Mouse (Mus musculus) urinary bladder, postnatal 4 days (tissue): ENCODE measurements around the gene Ptpra.
A peak's percentile ranks its signal among the peaks of the same experiment; 100 is the strongest.
"Not testable (repeated sequence)": the region's sequence is repeated elsewhere in the genome, so short reads cannot be mapped to it uniquely, and the experiment has no call there.

Experiments
- DNase-seq, 2 experiments: peaks; one replicate each; pipeline ENCODE4 v3.0.0; 2021 to 2022; ENCODE audit warnings: low spot score in 2 of 2

Gene Ptpra

GRCm38 (mm10) chr2:130557462-130557861 is 107.4 kb downstream of the Ptpra start:
- no peak for DNase-seq

- no peak for DNase-seq
Measured at GRCm38 (mm10) chr2:130558015-130558414, 107.9 kb downstream of the Ptpra start.

GRCm38 (mm10) chr2:130563212-130564055 is 113.4 kb downstream of the Ptpra start, which contains the start of gene Mrps26:
Gene Mrps26, plus strand, starts transcription at chr2:130563742.
- peak; percentile 91 for DNase-seq

GRCm38 (mm10) chr2:130564063-130564462 is 114.0 kb downstream of the Ptpra start:
- DNase-seq, result no peak

- no peak for DNase-seq
Measured at GRCm38 (mm10) chr2:130564983-130565382, 114.9 kb downstream of the Ptpra start.

- DNase-seq, result no peak
Measured at GRCm38 (mm10) chr2:130568921-130569320, 118.8 kb downstream of the Ptpra start.

GRCm38 (mm10) chr2:130569926-130570325 is 119.8 kb downstream of the Ptpra start:
- no peak for DNase-seq

- no peak for DNase-seq
Measured at GRCm38 (mm10) chr2:130574960-130575359, 124.9 kb downstream of the Ptpra start.

GRCm38 (mm10) chr2:130575873-130576272 is 125.8 kb downstream of the Ptpra start, which contains the start of gene Oxt:
Gene Oxt, plus strand, starts transcription at chr2:130576173.
- no peak for DNase-seq

- not testable (repeated sequence) for DNase-seq
Measured at GRCm38 (mm10) chr2:130576564-130576963, 126.5 kb downstream of the Ptpra start.

GRCm38 (mm10) chr2:130577021-130577420 is 126.9 kb downstream of the Ptpra start:
- no peak for DNase-seq

GRCm38 (mm10) chr2:130577632-130578031 is 127.6 kb downstream of the Ptpra start:
- no peak for DNase-seq

GRCm38 (mm10) chr2:130578148-130578547 is 128.1 kb downstream of the Ptpra start:
- DNase-seq, result no peak

GRCm38 (mm10) chr2:130579791-130580190 is 129.7 kb downstream of the Ptpra start:
- no peak for DNase-seq

- DNase-seq, result no peak
Measured at GRCm38 (mm10) chr2:130581201-130581600, 131.1 kb downstream of the Ptpra start.

GRCm38 (mm10) chr2:130582552-130582951 is 132.5 kb downstream of the Ptpra start, which contains the start of gene Avp:
Gene Avp, minus strand, starts transcription at chr2:130582554.
- no peak for DNase-seq

- no peak for DNase-seq
Measured at GRCm38 (mm10) chr2:130583902-130584560, 134.0 kb downstream of the Ptpra start.

- no peak for DNase-seq
Measured at GRCm38 (mm10) chr2:130586016-130586415, 135.9 kb downstream of the Ptpra start.

GRCm38 (mm10) chr2:130588373-130588772 is 138.3 kb downstream of the Ptpra start:
- no peak for DNase-seq

GRCm38 (mm10) chr2:130589157-130589556 is 139.1 kb downstream of the Ptpra start:
- DNase-seq, result no peak

GRCm38 (mm10) chr2:130589761-130590160 is 139.7 kb downstream of the Ptpra start:
- DNase-seq, result no peak

- DNase-seq, result no peak
Measured at GRCm38 (mm10) chr2:130591016-130591415, 140.9 kb downstream of the Ptpra start.

GRCm38 (mm10) chr2:130595596-130595995 is 145.5 kb downstream of the Ptpra start:
- DNase-seq, result no peak
